Mouse (Mus musculus): ENCODE results near the gene Pcsk6.
"Not testable (repeated sequence)": the region's sequence is repeated elsewhere in the genome, so short reads cannot be mapped to it uniquely, and the experiment has no call there.

Pcsk6 gene

GRCm38 (mm10) chr7:65884928-65885327 lies 23.4 kb downstream of the Pcsk6 start:
- DNase-seq = no peak

- no peak for DNase-seq
These were observed 24.3 kb downstream of the Pcsk6 start for GRCm38 (mm10) chr7:65885819-65886218.

- no peak for DNase-seq
These were observed 30.3 kb downstream of the Pcsk6 start for GRCm38 (mm10) chr7:65891831-65892230.

DNA sequence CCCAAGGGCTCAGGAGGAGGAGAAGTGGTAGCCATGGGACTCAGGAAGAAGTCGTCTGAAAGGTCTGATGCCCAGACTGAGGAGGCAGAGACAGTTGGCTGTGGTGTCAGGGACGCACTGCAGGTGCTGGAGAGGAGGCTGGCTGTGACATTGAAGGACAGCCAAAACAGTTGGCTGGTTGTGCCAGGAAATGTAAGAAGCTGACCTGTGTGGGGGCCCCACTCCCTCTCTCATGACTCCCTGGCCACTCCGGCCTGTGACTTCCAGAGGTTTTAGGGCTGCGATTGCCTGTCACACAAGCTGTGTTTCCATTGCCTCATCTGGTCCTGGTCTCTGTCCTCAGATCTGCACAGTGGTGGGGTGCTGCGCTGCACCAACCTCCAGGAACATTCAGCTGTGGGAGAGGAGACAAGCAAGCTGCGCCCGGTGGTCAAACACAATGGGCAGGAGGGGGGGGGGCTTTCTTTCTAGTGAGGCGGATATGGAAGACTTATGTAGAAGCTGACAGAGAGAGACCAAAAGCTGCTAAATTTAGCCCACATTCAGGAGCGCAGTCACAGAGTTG lies 30.8 kb downstream of the Pcsk6 start:
- no peak for DNase-seq

DNA sequence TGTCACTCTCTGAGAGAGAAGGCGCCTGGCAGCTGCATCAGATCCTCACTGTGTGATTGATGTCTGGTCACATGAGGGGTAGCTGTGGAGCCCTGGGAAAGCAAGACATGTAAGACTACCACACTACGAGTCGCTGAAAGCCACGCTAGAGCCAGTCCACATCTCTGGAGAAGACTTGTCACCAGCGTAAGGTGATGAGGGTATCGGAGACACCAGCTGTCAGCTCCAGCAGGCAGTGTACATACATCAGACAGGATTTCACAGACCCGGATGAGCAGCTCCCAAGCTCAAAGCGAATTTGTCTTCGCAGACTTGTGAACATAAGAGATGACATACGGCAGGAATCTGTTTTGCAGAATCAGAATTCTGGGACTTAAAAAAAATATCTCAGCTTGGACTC lies 32.0 kb downstream of the Pcsk6 start:
- DNase-seq = no peak

- DNase-seq = no peak
These were observed 33.7 kb downstream of the Pcsk6 start for GRCm38 (mm10) chr7:65895262-65895661.

DNA sequence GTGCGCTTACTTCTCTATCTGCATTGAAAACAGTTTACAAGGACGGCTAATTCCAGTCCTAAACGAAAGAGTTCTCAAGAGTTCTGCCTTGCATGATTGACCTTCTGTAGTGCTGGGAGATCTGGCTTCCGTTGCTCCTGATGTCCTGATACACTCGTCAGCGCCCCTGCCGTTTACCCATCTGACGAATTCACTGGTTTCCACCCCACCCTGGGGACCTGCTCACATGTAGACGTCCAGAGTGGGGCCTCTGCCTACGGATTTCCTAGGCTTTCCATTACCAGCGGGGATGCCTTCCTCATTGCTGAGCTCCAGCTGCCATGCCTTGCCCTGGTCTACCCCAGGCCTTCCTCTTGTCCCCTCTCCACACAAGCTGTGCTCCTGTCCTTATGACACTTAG lies 39.7 kb downstream of the Pcsk6 start:
- DNase-seq = no peak

DNA sequence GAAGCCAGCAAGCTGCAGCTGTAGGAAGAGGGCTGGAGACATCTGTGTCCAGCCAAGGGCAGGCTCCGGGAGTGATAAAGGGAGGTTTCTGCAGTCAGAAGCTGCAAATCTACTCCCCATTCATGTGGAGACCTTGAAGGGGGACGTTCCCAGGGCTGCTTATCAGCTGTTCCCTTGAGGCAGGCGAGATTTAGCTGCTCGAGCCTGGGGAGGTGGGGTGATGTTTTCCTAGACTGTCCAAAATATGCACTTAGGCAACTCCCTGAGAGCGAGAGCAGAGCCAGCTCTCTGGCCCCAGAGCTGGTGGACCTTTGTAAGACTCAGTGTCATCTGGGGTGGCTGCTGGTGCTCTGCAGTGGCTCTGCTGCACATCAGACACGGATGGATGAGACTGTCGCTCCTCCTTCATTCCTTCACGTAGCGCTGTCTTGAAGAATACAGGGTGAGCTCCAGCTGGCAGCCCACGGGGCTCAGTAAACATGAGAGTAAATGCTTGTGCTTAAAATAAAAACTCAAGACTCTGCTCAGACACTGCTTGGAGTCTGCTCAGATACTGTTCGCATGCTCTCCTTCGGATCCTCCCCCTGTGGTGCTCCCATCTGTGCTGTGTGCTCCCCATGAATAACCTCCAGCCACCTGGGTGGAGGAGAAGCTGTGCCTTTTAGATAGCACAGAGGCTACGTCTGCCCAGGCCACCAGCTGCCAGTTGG lies 41.1 kb downstream of the Pcsk6 start:
- no peak for DNase-seq

- no peak for DNase-seq
These were observed 41.9 kb downstream of the Pcsk6 start for GRCm38 (mm10) chr7:65903456-65903855.

- no peak for DNase-seq
These were observed 45.2 kb downstream of the Pcsk6 start for GRCm38 (mm10) chr7:65906528-65907272.

GRCm38 (mm10) chr7:65909343-65910127 lies 48.0 kb downstream of the Pcsk6 start:
- DNase-seq = no peak

- DNase-seq = no peak
These were observed 51.6 kb downstream of the Pcsk6 start for GRCm38 (mm10) chr7:65913088-65913610.

DNA sequence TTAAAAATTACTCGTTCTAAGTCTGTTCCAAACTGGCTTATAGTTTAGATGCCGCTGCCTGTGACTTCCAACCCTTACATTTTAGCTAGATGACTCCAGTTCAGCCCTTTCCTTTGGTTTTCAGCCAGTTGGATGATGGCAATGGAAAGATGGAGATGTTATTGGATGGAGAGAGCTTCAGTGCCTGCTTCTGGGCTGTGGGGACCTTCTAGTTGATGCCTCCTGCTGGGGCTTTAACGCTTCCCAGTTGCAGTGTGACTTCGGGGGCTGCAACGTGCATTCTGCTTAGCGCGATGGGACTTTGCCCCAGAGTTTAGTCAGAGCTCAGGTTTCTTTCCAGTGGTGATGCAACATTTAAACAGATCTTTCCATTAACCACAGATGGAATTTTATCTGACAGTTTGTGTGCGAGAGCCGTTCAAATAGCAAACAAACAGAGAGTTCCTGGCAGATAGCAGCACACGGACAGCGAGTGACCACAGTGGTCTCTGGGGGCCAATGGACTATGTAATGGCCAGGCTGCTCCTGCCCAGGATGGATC lies 53.3 kb downstream of the Pcsk6 start:
- DNase-seq = no peak

DNA sequence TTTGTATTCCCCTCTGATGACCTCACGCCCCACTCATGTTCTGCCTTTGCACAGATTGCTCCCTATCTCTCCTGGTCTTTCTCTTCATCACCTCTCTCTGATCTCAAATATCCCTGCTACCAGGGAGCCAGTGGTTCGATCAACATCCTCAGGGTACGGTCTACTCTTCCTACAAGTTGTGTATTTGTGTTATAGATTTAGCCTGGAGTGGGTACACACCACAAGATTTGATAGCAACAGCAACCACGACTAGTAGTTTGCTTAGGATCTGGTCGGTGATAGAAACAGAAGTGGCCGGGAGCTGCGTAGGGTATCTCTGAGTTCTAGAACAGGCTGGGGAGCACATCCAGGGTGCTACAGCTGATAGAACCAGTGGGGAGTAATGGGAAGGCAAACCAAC lies 54.3 kb downstream of the Pcsk6 start:
- DNase-seq = no peak

- no peak for DNase-seq
These were observed 55.0 kb downstream of the Pcsk6 start for GRCm38 (mm10) chr7:65916566-65916965.

- DNase-seq = no peak
These were observed 56.9 kb downstream of the Pcsk6 start for GRCm38 (mm10) chr7:65918431-65918830.

DNA sequence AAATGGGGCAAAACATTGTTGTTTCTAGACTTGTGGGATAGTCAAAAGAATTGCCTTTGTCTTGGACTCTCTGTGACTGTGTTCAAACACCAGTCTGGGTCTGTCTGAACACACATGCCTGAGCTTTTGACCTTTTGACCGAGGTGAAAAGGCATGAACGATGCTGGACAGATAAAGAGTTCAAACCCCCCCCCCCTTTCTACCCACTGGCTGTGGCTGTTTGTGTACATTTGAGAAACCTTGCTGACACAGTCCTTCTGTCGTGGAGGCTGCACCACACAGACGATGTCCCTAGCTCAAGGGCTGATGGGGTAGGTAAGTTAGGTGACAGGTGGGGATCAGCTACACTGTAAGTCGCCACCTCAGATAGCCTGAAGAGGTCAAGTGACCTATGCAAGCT lies 67.9 kb downstream of the Pcsk6 start:
- no peak for DNase-seq

- DNase-seq = no peak
These were observed 68.9 kb downstream of the Pcsk6 start for GRCm38 (mm10) chr7:65930478-65930877.

DNA sequence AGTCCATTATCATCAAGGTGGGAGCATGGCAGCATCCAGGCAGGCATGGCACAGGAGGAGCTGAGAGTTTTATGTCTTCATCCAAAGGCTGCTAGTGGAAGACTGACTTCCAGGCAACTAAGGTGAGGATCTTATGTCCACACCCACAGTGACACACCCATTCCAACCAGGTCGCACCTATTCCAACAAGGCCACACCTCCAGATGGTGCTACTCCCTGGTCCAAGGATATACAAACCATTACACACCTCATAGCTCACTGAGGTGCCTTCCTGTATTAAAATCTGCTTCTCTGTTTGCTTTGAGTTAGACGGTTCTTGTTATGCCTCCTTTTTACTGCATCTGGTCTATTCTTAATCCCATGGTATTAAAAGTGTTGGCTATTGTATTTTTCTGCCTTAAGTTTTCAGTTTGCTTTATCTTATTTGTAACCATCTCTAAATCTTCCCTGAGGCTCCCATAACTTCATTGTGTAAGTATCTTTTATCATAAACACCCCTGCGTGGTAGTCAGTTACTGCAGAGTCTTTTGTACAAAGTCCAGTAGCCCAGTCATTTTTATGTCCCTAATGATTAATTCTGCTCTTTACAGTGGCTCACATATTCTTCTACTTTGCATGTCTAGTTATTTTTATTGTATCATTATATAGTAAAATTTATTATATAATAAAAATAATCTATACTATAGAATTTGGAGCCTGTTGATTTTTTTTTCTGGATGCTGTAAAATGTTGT lies 72.9 kb downstream of the Pcsk6 start:
- not testable (repeated sequence) for DNase-seq

- DNase-seq = no peak
These were observed 73.7 kb downstream of the Pcsk6 start for GRCm38 (mm10) chr7:65935211-65935610.

GRCm38 (mm10) chr7:65940988-65941387 lies 79.5 kb downstream of the Pcsk6 start:
- no peak for DNase-seq

Measured in spleen, adult 18-20 months (tissue).